Mouse (Mus musculus): Measurements from ENCODE around the gene Ccr2.

DNA sequence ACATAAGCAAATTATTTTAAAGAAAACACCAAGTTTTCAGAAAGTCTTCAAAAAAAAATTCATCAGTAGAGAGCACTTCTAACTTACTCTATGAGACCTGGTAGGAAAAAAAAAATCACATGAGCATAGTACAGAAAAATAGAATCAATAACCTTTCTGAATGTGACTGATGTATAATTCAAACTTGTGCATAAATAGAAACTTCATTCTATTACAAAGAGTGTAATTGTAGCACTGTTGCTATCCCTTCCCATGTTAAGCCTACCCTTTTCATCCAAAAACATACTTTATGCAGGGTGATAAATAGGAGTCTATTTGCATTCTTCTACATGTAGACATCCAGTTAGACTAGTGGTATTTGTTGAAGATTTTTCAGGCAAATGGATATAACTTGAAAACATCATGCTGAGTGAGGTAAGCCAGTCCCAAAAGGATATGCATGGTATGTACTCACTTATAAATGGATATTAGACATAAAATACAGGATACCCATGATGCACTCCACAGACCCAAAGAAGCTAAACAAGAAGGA, 35.1 kb upstream of the Ccr2 start:
- TF ChIP-seq CTCF (IDR thresholded peaks at IDR 0.05; ENCODE audit: borderline replicate concordance, insufficient read depth, low read length) (no peak), POLR2A (IDR thresholded peaks at IDR 0.05; ENCODE audit: low read depth, low read length) (no peak)

Data from embryonic fibroblast, embryonic 13.5 days (primary cell).